ENCODE assay signal across 9 mouse cellular contexts in the genomic region with DNA sequence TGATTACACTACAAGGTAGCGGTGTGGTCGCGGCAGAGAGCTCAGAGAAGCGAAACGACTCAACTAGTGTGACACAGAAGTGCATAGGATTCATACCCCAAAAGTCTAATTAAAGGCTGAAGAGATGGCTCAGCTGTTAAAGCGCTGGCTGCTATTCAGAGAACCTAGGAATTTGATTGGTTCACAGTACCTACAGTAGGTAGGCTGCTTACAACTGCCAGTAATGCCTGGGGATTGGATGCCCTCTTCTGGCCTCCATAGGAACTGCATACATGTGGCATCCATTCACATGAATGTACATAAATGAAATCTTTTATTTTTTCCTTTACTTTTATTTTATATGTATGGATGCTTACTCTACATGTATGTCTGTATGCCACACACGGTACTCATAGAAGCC. TPM values are rescaled to one million over a fixed set of nuclear protein-coding genes. Genes with fewer than 3 reads are reported as not detected.
DNase-seq lines count a peak whose midpoint lies in the region; ATAC-seq and TF ChIP-seq lines count a peak whose summit lies in the region.
"Had no signal": no experiment of that assay in that cellular context is flagged by ENCODE, and none has a peak within 500 bp of the region (broad histone marks: within the 10 kb centered on the region; RNA-seq: fewer than 3 reads in every experiment).

No protein-coding gene starts in this region.

- no peak overlapping the region for H3K9ac ChIP-seq in liver, embryonic 12.5 days
- H3K9ac ChIP-seq in limb, embryonic 11.5 days (ENCODE audit: low read length), result no peak overlapping the region
- H3K9ac ChIP-seq: heart, embryonic 13.5 days had no signal

- no peak for TF ChIP-seq POLR2A in brain, embryonic 14.5 days (IDR thresholded peaks at IDR 0.05; ENCODE audit: borderline replicate concordance, extremely low read depth, insufficient read depth, insufficient read length, poor library complexity, severe bottlenecking)

- no peak for ATAC-seq in liver, embryonic 12.5 days
- 0 out of 2 replicates have a peak, but pooled peaks have one; percentile 41 for ATAC-seq in frontal cortex, adult (ENCODE audit: low TSS enrichment)
- no peak for ATAC-seq in limb, embryonic 11.5 days (ENCODE audit: insufficient number of reproducible peaks, low FRiP score, low TSS enrichment, low read depth)

- no peaks in the 10 kb centered on the region for H3K9me3 ChIP-seq in liver, embryonic 12.5 days (replicated peaks)
- no peaks in the 10 kb centered on the region for H3K9me3 ChIP-seq in limb, embryonic 11.5 days (ENCODE audit: control insufficient read depth, low read length)
- H3K9me3 ChIP-seq: heart, embryonic 13.5 days had no signal

- peak; percentile 65 for DNase-seq in liver
- DNase-seq in MN1 (ENCODE audit: low spot score), result peak; percentile 35
- peak; percentile 74 for DNase-seq in brain, embryonic 14.5 days (ENCODE audit: low read depth)
- DNase-seq in limb, embryonic 11.5 days (ENCODE audit: low spot score), result peak; percentile 69
- peak; percentile 66 to 69 for DNase-seq in right cerebral cortex, postnatal 10 days (ENCODE audit: low spot score in 2 of 2)

- H3K4me2 ChIP-seq in liver, embryonic 12.5 days, result no peak overlapping the region
- H3K4me2 ChIP-seq in limb, embryonic 11.5 days (ENCODE audit: low read depth, severe bottlenecking), result no peak overlapping the region
- H3K4me2 ChIP-seq: heart, embryonic 13.5 days had no signal

- H3K4me3 ChIP-seq in liver, embryonic 12.5 days, result no peak overlapping the region
- H3K4me3 ChIP-seq in limb, embryonic 11.5 days (ENCODE audit: low read depth, low read length), result no peak overlapping the region
- H3K4me3 ChIP-seq: heart, embryonic 13.5 days; myocyte had no signal

- WGBS in liver, embryonic 12.5 days (ENCODE audit: insufficient replicate concordance), result 17% methylated on average over 7 of the region's 7 CpGs
- 37% methylated on average over 7 of the region's 7 CpGs for WGBS in limb, embryonic 11.5 days

- peaks cover 14% of the 10 kb centered on the region; the same call in 1 of the 2 replicates for H3K4me1 ChIP-seq in liver, embryonic 12.5 days
- peaks cover 4% of the 10 kb centered on the region for H3K4me1 ChIP-seq in limb, embryonic 11.5 days (ENCODE audit: control insufficient read depth, insufficient read depth, low read length)

- peaks cover 50% of the 10 kb centered on the region for H3K27me3 ChIP-seq in liver, embryonic 12.5 days (replicated peaks)
- H3K27me3 ChIP-seq in limb, embryonic 11.5 days (ENCODE audit: control insufficient read depth, insufficient read depth, low read length), result peaks cover 21% of the 10 kb centered on the region

- peak; percentile 67; the same call in 1 of the 2 replicates for TF ChIP-seq CTCF in brain, embryonic 14.5 days (IDR thresholded peaks at IDR 0.05; ENCODE audit: borderline replicate concordance, extremely low read depth, insufficient read depth, insufficient read length)

- H3K36me3 ChIP-seq in liver, embryonic 12.5 days, result no peaks in the 10 kb centered on the region
- H3K36me3 ChIP-seq in limb, embryonic 11.5 days (ENCODE audit: control insufficient read depth, insufficient read depth, low read length), result no peaks in the 10 kb centered on the region
- H3K36me3 ChIP-seq: heart, embryonic 13.5 days had no signal

- no peak overlapping the region for H3K27ac ChIP-seq in liver, embryonic 12.5 days
- no peak overlapping the region for H3K27ac ChIP-seq in limb, embryonic 11.5 days (replicated peaks; ENCODE audit: low read depth, low read length)
- H3K27ac ChIP-seq: heart, embryonic 13.5 days had no signal

RNA-seq across cellular contexts. Expression of a gene that starts 3.7 kb away (rescaled TPM):
- 18.1 and 18.5 TPM in 2 replicates for polyA plus RNA-seq in liver, embryonic 12.5 days (2016; fragmentation: Nextera tagmentation; extraction: Ambion mirVana)
- 0.78 and 0.88 TPM in 2 replicates for polyA plus RNA-seq in brain, embryonic 14.5 days (2012; rRNA removed)
- polyA plus RNA-seq in limb, embryonic 11.5 days (2014; fragmentation: Nextera tagmentation; extraction: Ambion mirVana), result 7.5 and 9.6 TPM in 2 replicates
- polyA plus RNA-seq: myocyte had no signal

RNA-seq across cellular contexts. Expression of a gene that starts 33.1 kb away (rescaled TPM):
- 4.5 and 5.1 TPM in 2 replicates for polyA plus RNA-seq in liver, embryonic 12.5 days (2016; fragmentation: Nextera tagmentation; extraction: Ambion mirVana)
- polyA plus RNA-seq in brain, embryonic 14.5 days (2012; rRNA removed), result 0.71 and 1.2 TPM in 2 replicates
- polyA plus RNA-seq in limb, embryonic 11.5 days (2014; fragmentation: Nextera tagmentation; extraction: Ambion mirVana), result 0.96 and 0.97 TPM in 2 replicates

RNA-seq across cellular contexts. Expression of a gene that starts 42.2 kb away (rescaled TPM):
- polyA plus RNA-seq in liver, embryonic 12.5 days (2016; fragmentation: Nextera tagmentation; extraction: Ambion mirVana), result 129 and 131 TPM in 2 replicates
- polyA plus RNA-seq in brain, embryonic 14.5 days (2012; rRNA removed), result 218 and 243 TPM in 2 replicates
- 194 and 196 TPM in 2 replicates for polyA plus RNA-seq in limb, embryonic 11.5 days (2014; fragmentation: Nextera tagmentation; extraction: Ambion mirVana)

RNA-seq across cellular contexts. Expression of a gene that starts 45.8 kb away (rescaled TPM):
- polyA plus RNA-seq in liver, embryonic 12.5 days (2016; fragmentation: Nextera tagmentation; extraction: Ambion mirVana), result 434 and 450 TPM in 2 replicates
- 174 and 264 TPM in 2 replicates for polyA plus RNA-seq in brain, embryonic 14.5 days (2012; rRNA removed)
- 1,044 and 1,081 TPM in 2 replicates for polyA plus RNA-seq in limb, embryonic 11.5 days (2014; fragmentation: Nextera tagmentation; extraction: Ambion mirVana)
